Mouse (Mus musculus) erythroblast, embryonic 14.5 days (primary cell): ENCODE data around the gene Fhl1. TPM values are rescaled to one million over a fixed set of nuclear protein-coding genes. Genes with fewer than 3 reads are reported as not detected.
A peak's percentile ranks its signal among the peaks of the same experiment; 100 is the strongest.

ENCODE experiments used
- H3K27me3 ChIP-seq: 2 replicates; pipeline ENCODE4 v1.6.1; 2012; ENCODE audit warnings: inconsistent platforms; ENCODE audit not compliant: control insufficient read depth
- H3K36me3 ChIP-seq: 2 replicates; pipeline ENCODE4 v1.6.1; 2012; ENCODE audit warnings: mild to moderate bottlenecking, inconsistent platforms; ENCODE audit not compliant: control insufficient read depth
- H3K4me1 ChIP-seq: 2 replicates; pipeline ENCODE4 v1.6.1; 2012; ENCODE audit warnings: inconsistent platforms; ENCODE audit not compliant: control insufficient read depth
- H3K4me3 ChIP-seq: replicated peaks from 2 replicates; pipeline ENCODE3; 2012; ENCODE audit warnings: moderate library complexity, mild to moderate bottlenecking, inconsistent platforms
- H3K9me3 ChIP-seq: 2 replicates; pipeline ENCODE4 v1.6.1; 2012; ENCODE audit warnings: low read length, inconsistent platforms, mixed read lengths; ENCODE audit not compliant: control insufficient read depth
- GATA1 ChIP-seq: IDR thresholded peaks from 2 replicates; pipeline ENCODE4 v1.6.1; 2012; ENCODE audit warnings: low read length, inconsistent platforms, mixed read lengths
- TAL1 ChIP-seq: IDR thresholded peaks from 3 replicates; pipeline ENCODE4 v1.6.1; 2012; ENCODE audit warnings: low read length, inconsistent platforms, mixed read lengths
- polyA plus RNA-seq: library from polyadenylated mRNA; stranded (reverse); fragments of >175 nt; gene quantifications from 2 replicates; pipeline ENCODE4 v1.2.3, GENCODE M21; 2012

Gene Fhl1
- polyA plus RNA-seq, 1 experiment: 0.12 TPM

- peaks cover 2% of the 10 kb centered on the region; the same call in 1 of the 2 replicates for H3K27me3 ChIP-seq
- no peak for TF ChIP-seq TAL1
- TF ChIP-seq GATA1: no peak
- H3K9me3 ChIP-seq: no peaks in the 10 kb centered on the region
- H3K4me3 ChIP-seq: no peak overlapping the region
- H3K4me1 ChIP-seq: no peaks in the 10 kb centered on the region
- no peaks in the 10 kb centered on the region for H3K36me3 ChIP-seq
Measured at GRCm38 (mm10) chrX:56708592-56709370, 22.8 kb upstream of the Fhl1 start.

GRCm38 (mm10) chrX:56710522-56710921 lies 21.1 kb upstream of the Fhl1 start:
- H3K9me3 ChIP-seq: no peaks in the 10 kb centered on the region

GRCm38 (mm10) chrX:56712666-56713065 lies 18.9 kb upstream of the Fhl1 start:
- no peak for TF ChIP-seq GATA1
- no peak for TF ChIP-seq TAL1

More at GRCm38 (mm10) chrX:56710522-56710921, 21.1 kb upstream of the Fhl1 start:
- Histone ChIP-seq H3K4me1 (no peaks in the 10 kb centered on the region), H3K36me3 (no peaks in the 10 kb centered on the region), H3K27me3 (peaks cover 2% of the 10 kb centered on the region; the same call in 1 of the 2 replicates), H3K4me3 (no peak overlapping the region)
- no peak for TF ChIP-seq TAL1
- TF ChIP-seq GATA1: no peak

GRCm38 (mm10) chrX:56722559-56722958 lies 9.0 kb upstream of the Fhl1 start:
- Histone ChIP-seq H3K36me3 (no peaks in the 10 kb centered on the region), H3K4me1 (peaks cover 1% of the 10 kb centered on the region), H3K9me3 (no peaks in the 10 kb centered on the region), H3K27me3 (0 out of 2 replicates have a peak, but pooled peaks cover 2% of the 10 kb centered on the region), H3K4me3 (no peak overlapping the region)
- no peak for TF ChIP-seq GATA1

More at GRCm38 (mm10) chrX:56712666-56713065, 18.9 kb upstream of the Fhl1 start:
- no peak overlapping the region for H3K4me3 ChIP-seq
- H3K4me1 ChIP-seq: no peaks in the 10 kb centered on the region
- peaks cover 2% of the 10 kb centered on the region; the same call in 1 of the 2 replicates for H3K27me3 ChIP-seq
- H3K36me3 ChIP-seq: no peaks in the 10 kb centered on the region
- H3K9me3 ChIP-seq: no peaks in the 10 kb centered on the region

GRCm38 (mm10) chrX:56728507-56728906 lies 3.1 kb upstream of the Fhl1 start:
- H3K9me3 ChIP-seq: peaks cover 6% of the 10 kb centered on the region; the same call in 1 of the 2 replicates

GRCm38 (mm10) chrX:56730828-56731305 lies 720 bp upstream of the Fhl1 start:
- peak overlapping the region; percentile 61 for H3K4me3 ChIP-seq
- peaks cover 6% of the 10 kb centered on the region; the same call in 1 of the 2 replicates for H3K9me3 ChIP-seq
- no peak for TF ChIP-seq GATA1
- TF ChIP-seq TAL1: no peak
- H3K36me3 ChIP-seq: no peaks in the 10 kb centered on the region
- H3K4me1 ChIP-seq: peaks cover 42% of the 10 kb centered on the region
- peaks cover 54% of the 10 kb centered on the region for H3K27me3 ChIP-seq

More at GRCm38 (mm10) chrX:56728507-56728906, 3.1 kb upstream of the Fhl1 start:
- H3K4me1 ChIP-seq: peaks cover 42% of the 10 kb centered on the region
- no peak overlapping the region for H3K4me3 ChIP-seq
- H3K27me3 ChIP-seq: peaks cover 43% of the 10 kb centered on the region
- TF ChIP-seq TAL1 (peak; percentile 69), GATA1 (peak; percentile 79)
- no peaks in the 10 kb centered on the region for H3K36me3 ChIP-seq

GRCm38 (mm10) chrX:56732401-56732800 lies 814 bp downstream of the Fhl1 start:
- Histone ChIP-seq H3K36me3 (no peaks in the 10 kb centered on the region), H3K27me3 (peaks cover 61% of the 10 kb centered on the region), H3K4me1 (peaks cover 40% of the 10 kb centered on the region), H3K4me3 (peak overlapping the region; percentile 61), H3K9me3 (peaks cover 6% of the 10 kb centered on the region; the same call in 1 of the 2 replicates)
- TF ChIP-seq GATA1 (no peak), TAL1 (no peak)

- H3K4me1 ChIP-seq: peaks cover 21% of the 10 kb centered on the region
- H3K4me3 ChIP-seq: no peak overlapping the region
- H3K36me3 ChIP-seq: no peaks in the 10 kb centered on the region
- peaks cover 6% of the 10 kb centered on the region; the same call in 1 of the 2 replicates for H3K9me3 ChIP-seq
- H3K27me3 ChIP-seq: peaks cover 58% of the 10 kb centered on the region
- TF ChIP-seq GATA1: no peak
- TF ChIP-seq TAL1: no peak
Measured at GRCm38 (mm10) chrX:56734436-56734835, 2.8 kb downstream of the Fhl1 start.

- Histone ChIP-seq H3K27me3 (peaks cover 40% of the 10 kb centered on the region), H3K36me3 (no peaks in the 10 kb centered on the region), H3K4me1 (peaks cover 3% of the 10 kb centered on the region), H3K4me3 (no peak overlapping the region), H3K9me3 (peaks cover under 1% of the 10 kb centered on the region; the same call in 1 of the 2 replicates)
- TF ChIP-seq TAL1: no peak
Measured at GRCm38 (mm10) chrX:56736226-56736625, 4.6 kb downstream of the Fhl1 start.
